Mouse (Mus musculus): ENCODE data around the gene Iah1. TPM values are rescaled to one million over a fixed set of nuclear protein-coding genes. Genes with fewer than 3 reads are reported as not detected.

The Iah1 gene
- total RNA-seq, 2 experiments from 2014 or later, result 12.8 to 13.4 TPM

GRCm38 (mm10) chr12:21288716-21289395 lies 27.3 kb upstream of the Iah1 start:
- TF ChIP-seq CTCF (IDR thresholded peaks at IDR 0.05), result no peak
- Histone ChIP-seq H3K27ac (no peak overlapping the region), H3K4me3 (no peak overlapping the region)
- intact Hi-C loops (cut with DNase I), result loop anchor here (5.0 to 10.0 kb wide), 2 partner anchors 83 to 364 kb away; partner anchors contain the start of gene Adam17
- no peak for DNase-seq (ENCODE audit: extremely low spot score in 1 of 2, low spot score in 2 of 2)

GRCm38 (mm10) chr12:21289651-21290050 lies 26.5 kb upstream of the Iah1 start:
- intact Hi-C loops (cut with DNase I), result loop anchor here (5.0 to 10.0 kb wide), 2 partner anchors 83 to 365 kb away; partner anchors contain the start of gene Adam17
- H3K4me3 ChIP-seq, result no peak overlapping the region
- H3K27ac ChIP-seq, result no peak overlapping the region
- DNase-seq (ENCODE audit: extremely low spot score in 1 of 2, low spot score in 2 of 2), result no peak
- TF ChIP-seq CTCF (IDR thresholded peaks at IDR 0.05), result no peak

GRCm38 (mm10) chr12:21298856-21299255 lies 17.3 kb upstream of the Iah1 start:
- DNase-seq (ENCODE audit: extremely low spot score in 1 of 2, low spot score in 2 of 2), result no peak
- no peak overlapping the region for H3K27ac ChIP-seq
- no peak overlapping the region for H3K4me3 ChIP-seq
- intact Hi-C loops (cut with DNase I), result no loop called here
- no peak for TF ChIP-seq CTCF (IDR thresholded peaks at IDR 0.05)

GRCm38 (mm10) chr12:21301324-21301723 lies 14.9 kb upstream of the Iah1 start:
- no peak for TF ChIP-seq CTCF (IDR thresholded peaks at IDR 0.05)
- intact Hi-C loops (cut with DNase I), result no loop called here
- no peak for DNase-seq (ENCODE audit: extremely low spot score in 1 of 2, low spot score in 2 of 2)
- no peak overlapping the region for H3K4me3 ChIP-seq
- no peak overlapping the region for H3K27ac ChIP-seq

- DNase-seq (ENCODE audit: extremely low spot score in 1 of 2, low spot score in 2 of 2), result no peak
- Histone ChIP-seq H3K27ac (no peak overlapping the region), H3K4me3 (no peak overlapping the region)
- TF ChIP-seq CTCF (IDR thresholded peaks at IDR 0.05), result no peak
- intact Hi-C loops (cut with DNase I), result no loop called here
Measured at GRCm38 (mm10) chr12:21301932-21302331, 14.3 kb upstream of the Iah1 start.

GRCm38 (mm10) chr12:21302361-21302783 lies 13.8 kb upstream of the Iah1 start:
- no peak for TF ChIP-seq CTCF (IDR thresholded peaks at IDR 0.05)
- no peak for DNase-seq (ENCODE audit: extremely low spot score in 1 of 2, low spot score in 2 of 2)
- intact Hi-C loops (cut with DNase I), result no loop called here
- no peak overlapping the region for H3K27ac ChIP-seq
- no peak overlapping the region for H3K4me3 ChIP-seq

GRCm38 (mm10) chr12:21305741-21306140 lies 10.4 kb upstream of the Iah1 start:
- TF ChIP-seq CTCF (IDR thresholded peaks at IDR 0.05), result no peak
- H3K4me3 ChIP-seq, result no peak overlapping the region
- no peak overlapping the region for H3K27ac ChIP-seq
- intact Hi-C loops (cut with DNase I), result no loop called here
- DNase-seq (ENCODE audit: extremely low spot score in 1 of 2, low spot score in 2 of 2), result no peak

GRCm38 (mm10) chr12:21306721-21307120 lies 9.5 kb upstream of the Iah1 start:
- H3K27ac ChIP-seq, result no peak overlapping the region
- H3K4me3 ChIP-seq, result no peak overlapping the region
- intact Hi-C loops (cut with DNase I), result no loop called here
- TF ChIP-seq CTCF (IDR thresholded peaks at IDR 0.05), result no peak
- no peak for DNase-seq (ENCODE audit: extremely low spot score in 1 of 2, low spot score in 2 of 2)

GRCm38 (mm10) chr12:21312201-21312600 lies 4.0 kb upstream of the Iah1 start:
- Histone ChIP-seq H3K4me3 (no peak overlapping the region), H3K27ac (no peak overlapping the region)
- intact Hi-C loops (cut with DNase I), result loop anchor here (10.0 kb wide), 1 partner anchor 387 kb away; no protein-coding TSS in a partner anchor
- DNase-seq (ENCODE audit: extremely low spot score in 1 of 2, low spot score in 2 of 2), result no peak
- TF ChIP-seq CTCF (IDR thresholded peaks at IDR 0.05), result no peak

- intact Hi-C loops (cut with DNase I), result loop anchor here (1.0 to 10.0 kb wide), 3 partner anchors 31 to 392 kb away; partner anchors contain the start of genes Adam17 and Itgb1bp1
- TF ChIP-seq CTCF (IDR thresholded peaks at IDR 0.05), result no peak
- no peak overlapping the region for H3K27ac ChIP-seq
- no peak for DNase-seq (ENCODE audit: extremely low spot score in 1 of 2, low spot score in 2 of 2)
- peak overlapping the region; percentile 70 for H3K4me3 ChIP-seq
Measured at GRCm38 (mm10) chr12:21316869-21317265, 678 bp downstream of the Iah1 start.

- DNase-seq (ENCODE audit: extremely low spot score in 1 of 2, low spot score in 2 of 2), result peak; percentile 54 to 62
- peak; percentile 86 for TF ChIP-seq CTCF (IDR thresholded peaks at IDR 0.05)
- H3K27ac ChIP-seq, result no peak overlapping the region
- intact Hi-C loops (cut with DNase I), result loop anchor here (5.0 to 10.0 kb wide), 2 partner anchors 54 to 394 kb away; partner anchors contain the start of gene Adam17
- H3K4me3 ChIP-seq, result no peak overlapping the region
Measured at GRCm38 (mm10) chr12:21318143-21318895, 2.1 kb downstream of the Iah1 start.

GRCm38 (mm10) chr12:21320317-21320716 lies 4.1 kb downstream of the Iah1 start:
- DNase-seq (ENCODE audit: extremely low spot score in 1 of 2, low spot score in 2 of 2), result no peak
- no peak for TF ChIP-seq CTCF (IDR thresholded peaks at IDR 0.05)
- Histone ChIP-seq H3K4me3 (no peak overlapping the region), H3K27ac (no peak overlapping the region)
- intact Hi-C loops (cut with DNase I), result no loop called here
